Mouse (Mus musculus): Measurements from ENCODE around the gene Trir. TPM values are rescaled to one million over a fixed set of nuclear protein-coding genes. Genes with fewer than 3 reads are reported as not detected.
A peak's percentile ranks its signal among the peaks of the same experiment; 100 is the strongest.

The Trir gene
- polyA plus RNA-seq, 1 experiment from 2014 or later, result 168 TPM

- WGBS (ENCODE audit: missing documents), result under 1% methylated on average over 50 of the region's 59 CpGs
- Histone ChIP-seq H3K27ac (peak within 1 kb of the TSS; percentile 83), H3K4me3 (ENCODE audit: inconsistent target) (peak within 1 kb of the TSS; percentile 90), H3K79me2 (ENCODE audit: inconsistent target) (peaks cover 68% of the 10 kb centered on the region), H3K36me3 (ENCODE audit: inconsistent target) (peaks cover 27% of the 10 kb centered on the region)
Measured at GRCm38 (mm10) chr8:85036718-85037365, 10.2 kb downstream of the Trir start, which contains the start of gene Tnpo2. TSS of gene Tnpo2 (plus strand) at chr8:85036915.

DNA sequence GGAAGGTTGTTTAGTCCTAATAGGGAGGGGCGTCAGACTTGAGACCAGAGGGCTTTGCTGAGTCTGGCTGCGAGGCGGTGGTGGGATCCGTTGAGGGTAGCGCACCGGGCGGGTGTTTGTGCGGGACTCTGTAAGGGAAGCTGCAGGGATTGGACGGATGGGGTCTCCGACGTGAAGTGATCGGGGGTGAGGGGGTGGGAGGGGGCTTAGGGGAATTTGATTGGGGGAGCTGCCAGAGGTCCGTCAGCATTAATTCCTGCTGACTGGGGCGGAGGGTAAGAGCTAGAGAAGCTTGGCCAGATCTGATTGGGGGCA is 10.7 kb downstream of the Trir start:
- 0% methylated on average over 7 of the region's 14 CpGs for WGBS (ENCODE audit: missing documents)
- peak overlapping the region; percentile 90 for H3K4me3 ChIP-seq (ENCODE audit: inconsistent target)

DNA sequence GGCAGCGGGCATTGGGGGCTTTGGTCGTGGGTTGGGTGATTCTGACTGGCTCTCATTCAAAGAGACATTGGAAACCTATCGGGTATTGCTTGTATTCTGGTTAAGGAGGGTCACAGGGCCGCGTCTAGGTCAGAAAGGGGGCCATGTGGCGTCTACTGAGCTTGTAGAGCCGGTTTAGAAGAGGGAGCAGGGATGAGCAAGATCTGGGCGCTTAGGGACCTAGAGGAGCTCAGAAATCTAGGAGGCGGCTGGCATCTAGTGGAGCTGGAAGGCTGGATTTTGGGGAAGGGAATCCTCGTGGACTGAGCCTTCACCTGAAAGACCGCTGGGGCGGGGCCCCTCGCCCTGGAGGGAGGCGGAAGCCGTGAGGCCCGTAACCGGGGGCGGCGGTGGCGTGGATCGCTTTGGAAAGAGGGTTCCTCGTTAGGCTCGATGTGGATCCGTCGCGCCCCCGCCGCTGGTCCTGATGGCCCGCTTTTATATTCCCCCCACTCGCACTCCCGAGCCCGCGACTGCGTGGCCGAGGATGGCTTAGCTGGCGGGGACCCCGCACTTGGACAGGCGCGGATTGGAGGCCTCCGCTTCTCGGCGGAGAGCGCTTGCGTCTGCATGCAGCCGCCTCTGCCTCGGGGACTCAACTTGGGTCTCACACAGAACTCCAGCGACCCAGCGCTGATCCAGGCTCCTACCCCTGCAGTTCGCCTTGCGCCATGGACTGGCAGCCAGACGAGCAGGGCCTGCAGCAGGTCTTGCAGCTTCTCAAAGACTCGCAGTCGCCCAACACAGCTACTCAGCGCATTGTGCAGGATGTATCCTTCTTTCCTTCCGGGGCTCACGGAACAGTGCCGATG is 11.3 kb downstream of the Trir start:
- H3K36me3 ChIP-seq (ENCODE audit: inconsistent target), result peaks cover 17% of the 10 kb centered on the region
- under 1% methylated on average over 56 of the region's 57 CpGs for WGBS (ENCODE audit: missing documents)
- peak overlapping the region; percentile 83 for H3K27ac ChIP-seq
- peaks cover 68% of the 10 kb centered on the region for H3K79me2 ChIP-seq (ENCODE audit: inconsistent target)
- peak overlapping the region; percentile 90 for H3K4me3 ChIP-seq (ENCODE audit: inconsistent target)

More for the DNA sequence above, 10.7 kb downstream of the Trir start:
- H3K27ac ChIP-seq, result peak overlapping the region; percentile 83
- H3K36me3 ChIP-seq (ENCODE audit: inconsistent target), result peaks cover 23% of the 10 kb centered on the region
- peaks cover 68% of the 10 kb centered on the region for H3K79me2 ChIP-seq (ENCODE audit: inconsistent target)

DNA sequence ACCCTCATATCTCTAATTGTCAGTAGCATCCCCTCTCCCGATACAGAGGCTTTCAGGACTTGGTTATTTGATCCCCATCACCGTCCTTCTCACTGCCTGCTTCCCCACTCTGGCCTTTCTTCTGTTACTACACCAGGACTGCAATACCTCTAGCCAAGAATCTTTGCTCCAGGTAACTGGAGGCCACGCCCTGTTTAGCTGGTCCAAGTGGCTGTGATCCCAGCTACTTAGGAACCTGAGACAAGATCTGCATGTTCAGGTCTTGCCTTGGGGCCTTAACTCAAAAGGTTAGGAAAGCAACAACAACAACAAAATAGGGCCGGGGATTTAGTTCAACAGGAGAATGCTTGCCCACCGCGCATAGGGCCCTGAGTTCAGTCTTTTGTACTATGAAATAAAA is 17.0 kb downstream of the Trir start:
- Histone ChIP-seq H3K4me3 (ENCODE audit: inconsistent target) (no peak overlapping the region), H3K79me2 (ENCODE audit: inconsistent target) (peaks cover 88% of the 10 kb centered on the region), H3K36me3 (ENCODE audit: inconsistent target) (peaks cover 70% of the 10 kb centered on the region), H3K27ac (no peak overlapping the region)
- 100% methylated on average over 6 of the region's 6 CpGs for WGBS (ENCODE audit: missing documents)

- no peaks in the 10 kb centered on the region for H3K79me2 ChIP-seq (ENCODE audit: inconsistent target)
- H3K36me3 ChIP-seq (ENCODE audit: inconsistent target), result peaks cover 31% of the 10 kb centered on the region
Measured at GRCm38 (mm10) chr8:85057367-85057766, 30.7 kb downstream of the Trir start.

DNA sequence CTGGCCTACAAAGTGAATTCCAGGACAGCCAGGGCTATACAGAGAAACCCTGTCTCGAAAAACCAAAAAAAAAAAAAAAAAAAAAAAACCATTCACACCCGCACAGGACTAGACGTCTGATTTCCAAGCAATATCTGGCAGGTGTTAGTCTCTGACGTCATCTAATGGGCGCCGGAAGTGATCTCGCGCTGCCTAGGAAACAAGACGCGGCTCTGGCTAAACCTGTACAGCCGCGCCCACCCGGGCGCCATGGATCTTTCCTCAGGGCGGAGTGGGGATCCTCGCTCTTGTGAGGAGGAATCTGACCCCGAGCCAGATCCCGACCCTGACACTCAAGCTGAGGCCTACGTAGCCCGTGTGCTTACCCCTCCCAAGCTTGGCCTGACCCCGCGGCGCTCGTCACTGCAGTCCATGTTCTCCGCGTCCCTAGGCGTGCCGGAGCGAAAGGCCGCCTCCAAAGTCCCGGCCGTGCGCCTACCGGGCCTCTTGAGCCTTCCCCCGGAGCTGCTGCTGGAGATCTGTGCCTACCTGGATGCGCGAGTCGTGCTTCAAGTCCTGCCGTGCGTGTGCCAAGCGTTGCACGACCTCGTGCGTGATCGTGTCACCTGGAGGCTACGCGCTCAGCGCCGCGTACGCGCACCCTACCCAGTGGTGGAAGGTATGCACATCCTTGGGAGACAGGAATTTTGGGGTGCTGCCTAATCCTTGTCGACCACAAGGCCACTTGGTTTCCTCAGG is 33.4 kb downstream of the Trir start, which contains the start of gene Fbxw9:
Fbxw9 (plus strand) TSS at position 177 of the 738 bp plus-strand sequence.
- Histone ChIP-seq H3K79me2 (ENCODE audit: inconsistent target) (no peaks in the 10 kb centered on the region), H3K36me3 (ENCODE audit: inconsistent target) (peaks cover 8% of the 10 kb centered on the region; the same call in 1 of the 2 replicates), H3K4me3 (ENCODE audit: inconsistent target) (peak within 1 kb of the TSS; percentile 62), H3K27ac (no peak within 1 kb of the TSS)
- WGBS (ENCODE audit: missing documents), result under 1% methylated on average over 50 of the region's 53 CpGs

More at GRCm38 (mm10) chr8:85057367-85057766, 30.7 kb downstream of the Trir start:
- 80% methylated on average over 7 of the region's 7 CpGs for WGBS (ENCODE audit: missing documents)
- H3K27ac ChIP-seq, result no peak overlapping the region
- H3K4me3 ChIP-seq (ENCODE audit: inconsistent target), result no peak overlapping the region

GRCm38 (mm10) chr8:85062603-85063002 is 36.0 kb downstream of the Trir start:
- Histone ChIP-seq H3K79me2 (ENCODE audit: inconsistent target) (no peaks in the 10 kb centered on the region), H3K4me3 (ENCODE audit: inconsistent target) (no peak overlapping the region), H3K36me3 (ENCODE audit: inconsistent target) (no peaks in the 10 kb centered on the region; the same call in 1 of the 2 replicates), H3K27ac (no peak overlapping the region)
- 100% methylated on average over 1 of the region's 4 CpGs for WGBS (ENCODE audit: missing documents)

DNA sequence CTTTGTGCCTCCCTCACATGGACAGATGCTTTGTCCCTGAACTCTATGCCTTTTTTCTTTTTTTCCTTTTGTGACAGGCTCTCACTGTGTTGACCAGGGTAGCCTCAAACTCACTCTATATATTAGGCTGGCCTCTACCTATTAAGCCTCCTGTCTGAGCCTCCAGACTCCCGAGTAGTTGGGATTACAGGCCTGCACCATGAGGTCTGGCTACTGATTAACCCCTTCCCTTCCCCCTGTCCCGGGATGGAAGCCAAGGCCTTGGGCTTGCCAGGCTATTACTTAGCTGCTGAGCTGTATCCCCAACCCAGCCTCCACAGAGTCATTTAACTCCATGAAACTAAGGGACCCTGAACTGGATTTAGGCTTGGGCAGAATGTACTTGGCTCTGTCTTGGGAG is 38.6 kb downstream of the Trir start:
- 78% methylated on average over 2 of the region's 2 CpGs for WGBS (ENCODE audit: missing documents)
- H3K4me3 ChIP-seq (ENCODE audit: inconsistent target), result no peak overlapping the region
- no peak overlapping the region for H3K27ac ChIP-seq
- H3K79me2 ChIP-seq (ENCODE audit: inconsistent target), result no peaks in the 10 kb centered on the region
- H3K36me3 ChIP-seq (ENCODE audit: inconsistent target), result no peaks in the 10 kb centered on the region; the same call in 1 of the 2 replicates

- peaks cover 2% of the 10 kb centered on the region for H3K79me2 ChIP-seq (ENCODE audit: inconsistent target)
- H3K27ac ChIP-seq, result no peak overlapping the region
- no peak overlapping the region for H3K4me3 ChIP-seq (ENCODE audit: inconsistent target)
- 89% methylated on average over 2 of the region's 2 CpGs for WGBS (ENCODE audit: missing documents)
- no peaks in the 10 kb centered on the region; the same call in 1 of the 2 replicates for H3K36me3 ChIP-seq (ENCODE audit: inconsistent target)
Measured at GRCm38 (mm10) chr8:85067155-85067554, 40.5 kb downstream of the Trir start.

DNA sequence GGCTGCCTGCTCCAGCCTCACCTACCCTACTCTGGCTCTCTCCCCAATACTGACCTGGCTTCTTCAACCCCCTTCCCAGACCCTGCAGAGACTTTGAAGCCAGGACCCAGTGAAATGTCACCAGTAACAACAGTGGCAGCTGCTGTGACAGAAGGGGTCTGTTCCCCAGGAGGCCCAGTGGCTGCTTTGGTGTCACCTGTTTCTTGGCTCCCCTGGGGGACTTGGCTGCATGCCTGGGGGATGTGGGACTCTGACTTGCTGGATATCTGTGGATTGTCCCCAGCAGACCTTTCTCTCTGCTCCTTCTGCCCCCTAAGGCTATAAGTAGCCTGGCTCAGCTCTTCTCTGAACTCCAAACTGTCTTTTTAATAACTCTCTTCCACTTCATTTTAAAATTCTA is 41.4 kb downstream of the Trir start, which contains the start of gene Gm5741:
Gm5741 (minus strand) TSS at position 1 of the 400 bp plus-strand sequence.
- H3K4me3 ChIP-seq (ENCODE audit: inconsistent target), result no peak within 1 kb of the TSS
- no peaks in the 10 kb centered on the region; the same call in 1 of the 2 replicates for H3K36me3 ChIP-seq (ENCODE audit: inconsistent target)
- peaks cover 10% of the 10 kb centered on the region for H3K79me2 ChIP-seq (ENCODE audit: inconsistent target)
- H3K27ac ChIP-seq, result no peak within 1 kb of the TSS

GRCm38 (mm10) chr8:85071041-85071440 is 44.4 kb downstream of the Trir start:
- H3K27ac ChIP-seq, result peak overlapping the region; percentile 64
- H3K36me3 ChIP-seq (ENCODE audit: inconsistent target), result peaks cover 24% of the 10 kb centered on the region
- WGBS (ENCODE audit: missing documents), result 46% methylated on average over 5 of the region's 5 CpGs
- peak overlapping the region; percentile 73 for H3K4me3 ChIP-seq (ENCODE audit: inconsistent target)
- peaks cover 25% of the 10 kb centered on the region for H3K79me2 ChIP-seq (ENCODE audit: inconsistent target)

- Histone ChIP-seq H3K79me2 (ENCODE audit: inconsistent target) (peaks cover 25% of the 10 kb centered on the region), H3K4me3 (ENCODE audit: inconsistent target) (peak within 1 kb of the TSS; percentile 73), H3K36me3 (ENCODE audit: inconsistent target) (peaks cover 31% of the 10 kb centered on the region), H3K27ac (peak within 1 kb of the TSS; percentile 64)
- 0% methylated on average over 67 of the region's 68 CpGs for whole genome bisulfite sequencing (ENCODE audit: missing documents)
Measured at GRCm38 (mm10) chr8:85071514-85072281, 45.1 kb downstream of the Trir start, which contains the start of gene Dhps. TSS of gene Dhps (plus strand) at chr8:85071757.

- Histone ChIP-seq H3K27ac (peak overlapping the region; percentile 64), H3K36me3 (ENCODE audit: inconsistent target) (peaks cover 32% of the 10 kb centered on the region), H3K4me3 (ENCODE audit: inconsistent target) (peak overlapping the region; percentile 73), H3K79me2 (ENCODE audit: inconsistent target) (peaks cover 25% of the 10 kb centered on the region)
- WGBS (ENCODE audit: missing documents), result 47% methylated on average over 9 of the region's 9 CpGs
Measured at GRCm38 (mm10) chr8:85072364-85072929, 45.8 kb downstream of the Trir start.

Data from macrophage (primary cell).